In the genomic region with DNA sequence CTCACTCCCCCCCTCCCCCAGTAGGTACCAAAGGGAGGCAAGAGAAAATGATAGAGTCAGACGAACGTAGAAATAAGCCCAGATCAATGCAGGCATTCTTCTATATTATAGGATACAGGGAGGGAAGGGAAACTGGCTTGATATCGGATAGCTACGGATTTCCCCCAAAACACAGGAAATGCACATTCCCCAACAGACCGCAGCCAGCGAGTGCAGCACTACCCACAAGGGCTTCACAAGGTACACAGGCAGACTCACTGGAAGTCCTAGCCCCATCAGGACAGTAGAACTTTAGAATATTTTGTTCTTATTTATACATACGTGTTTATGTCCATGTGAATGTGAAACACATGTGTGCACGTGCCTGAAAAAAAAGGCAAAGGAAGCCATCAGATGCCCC, we compare ENCODE assay signal across 17 mouse cellular contexts.
DNase-seq lines count a peak whose midpoint lies in the region; ATAC-seq lines count a peak whose summit lies in the region.
"Had no signal": no experiment of that assay in that cellular context is flagged by ENCODE, and none has a peak within 500 bp of the region (broad histone marks: within the 10 kb centered on the region; RNA-seq: fewer than 3 reads in every experiment).

No protein-coding gene starts in this region.

- intact Hi-C loops in left cerebral cortex, postnatal 4 days (cut with DNase I): no loop called here

- WGBS in forebrain, embryonic 11.5 days: 84% methylated on average over 8 of the region's 8 CpGs
- 90% methylated on average over 8 of the region's 8 CpGs for WGBS in forebrain, embryonic 15.5 days

- peaks cover 13% of the 10 kb centered on the region for H3K4me1 ChIP-seq in forebrain, embryonic 11.5 days (replicated peaks; ENCODE audit: control insufficient read depth, insufficient read depth, low read length)
- H3K4me1 ChIP-seq in forebrain, embryonic 15.5 days: peaks cover 15% of the 10 kb centered on the region

- H3K27ac ChIP-seq in forebrain, embryonic 11.5 days (ENCODE audit: low read depth, low read length): no peak overlapping the region
- no peak overlapping the region for H3K27ac ChIP-seq in forebrain, embryonic 15.5 days (replicated peaks)
- H3K27ac ChIP-seq: heart, embryonic 10.5 days had no signal

- H3K4me2 ChIP-seq in forebrain, embryonic 11.5 days (ENCODE audit: low read depth, low read length, severe bottlenecking): no peak overlapping the region
- H3K4me2 ChIP-seq in forebrain, embryonic 15.5 days (replicated peaks): no peak overlapping the region

- peak; percentile 37 for DNase-seq in forebrain, embryonic 11.5 days (ENCODE audit: low spot score)
- DNase-seq in CD4-positive helper T cell, adult 2 months (ENCODE audit: low read depth, low spot score): peak; percentile 7
- DNase-seq in left cerebral cortex, postnatal 4 days: no peak
- DNase-seq in adipocyte (ENCODE audit: low spot score): no peak
- no peak for DNase-seq in kidney, postnatal 36 days
- DNase-seq: adrenal gland, adult 8-10 months; cerebellum, adult 8-10 months; gastrocnemius, postnatal 14 days; heart, postnatal 4 days; layer of hippocampus, adult 9-11 months; lung, postnatal 36 days had no signal

- H3K9ac ChIP-seq in forebrain, embryonic 11.5 days (ENCODE audit: low read length): no peak overlapping the region
- no peak overlapping the region for H3K9ac ChIP-seq in forebrain, embryonic 15.5 days (replicated peaks)

- no peak for ATAC-seq in forebrain, embryonic 11.5 days (replicated peaks; ENCODE audit: low FRiP score)
- ATAC-seq in forebrain, embryonic 15.5 days (replicated peaks): no peak
- peak; percentile 72 for ATAC-seq in granulocyte monocyte progenitor cell, adult 5-6 weeks (replicated peaks; ENCODE audit: poor library complexity, severe bottlenecking)
- ATAC-seq in megakaryocyte, adult 5-6 weeks (ENCODE audit: poor library complexity, severe bottlenecking): peak; percentile 54
- ATAC-seq: inflammation-experienced regulatory T-cells, adult 6 months had no signal

- H3K9me3 ChIP-seq in forebrain, embryonic 11.5 days (ENCODE audit: control insufficient read depth, low read length): no peaks in the 10 kb centered on the region
- no peaks in the 10 kb centered on the region for H3K9me3 ChIP-seq in forebrain, embryonic 15.5 days
- H3K9me3 ChIP-seq: heart, embryonic 10.5 days had no signal

- no peaks in the 10 kb centered on the region for H3K36me3 ChIP-seq in forebrain, embryonic 11.5 days (ENCODE audit: control insufficient read depth, insufficient read depth, low read length)
- no peaks in the 10 kb centered on the region for H3K36me3 ChIP-seq in forebrain, embryonic 15.5 days
- H3K36me3 ChIP-seq: heart, embryonic 10.5 days had no signal

- H3K27me3 ChIP-seq in forebrain, embryonic 11.5 days (ENCODE audit: control insufficient read depth, insufficient read depth, low read length): no peaks in the 10 kb centered on the region; the same call in 1 of the 2 replicates
- no peaks in the 10 kb centered on the region for H3K27me3 ChIP-seq in forebrain, embryonic 15.5 days

- no peak overlapping the region for H3K4me3 ChIP-seq in forebrain, embryonic 11.5 days (ENCODE audit: low read depth, low read length)
- no peak overlapping the region for H3K4me3 ChIP-seq in forebrain, embryonic 15.5 days
- H3K4me3 ChIP-seq: erythroblast, embryonic 14.5 days; heart, embryonic 10.5 days had no signal

Comparison
In these comparisons a context has a peak if more than half of its experiments do, and no peak if none do; other contexts are left out.
1. ATAC-seq: peak in granulocyte monocyte progenitor cell, adult 5-6 weeks (single experiment) and megakaryocyte, adult 5-6 weeks (single experiment); none in forebrain, embryonic 11.5 days (single experiment) and forebrain, embryonic 15.5 days (single experiment).
2. DNase-seq: peak in forebrain, embryonic 11.5 days (single experiment) and CD4-positive helper T cell, adult 2 months (single experiment); none in left cerebral cortex, postnatal 4 days (single experiment), adipocyte (single experiment) and kidney, postnatal 36 days (0 of 2).